Mouse (Mus musculus): Measurements from ENCODE around the gene Bbs7.

Bbs7 gene

GRCm38 (mm10) chr3:36551343-36551742 is 61.9 kb downstream of the Bbs7 start:
- no peak for DNase-seq (ENCODE audit: low spot score)

GRCm38 (mm10) chr3:36544961-36545360 is 68.3 kb downstream of the Bbs7 start:
- DNase-seq (ENCODE audit: low spot score) = no peak

- DNase-seq (ENCODE audit: low spot score) = no peak
Observed at GRCm38 (mm10) chr3:36541399-36541798, 71.9 kb downstream of the Bbs7 start.

GRCm38 (mm10) chr3:36540756-36541155 is 72.5 kb downstream of the Bbs7 start:
- DNase-seq (ENCODE audit: low spot score) = no peak

- DNase-seq (ENCODE audit: low spot score) = no peak
Observed at GRCm38 (mm10) chr3:36537701-36538470, 75.4 kb downstream of the Bbs7 start.

- DNase-seq (ENCODE audit: low spot score) = no peak
Observed at GRCm38 (mm10) chr3:36536041-36536440, 77.2 kb downstream of the Bbs7 start.

GRCm38 (mm10) chr3:36533201-36533672 is 80.0 kb downstream of the Bbs7 start:
- DNase-seq (ENCODE audit: low spot score) = no peak

- DNase-seq (ENCODE audit: low spot score) = no peak
Observed at GRCm38 (mm10) chr3:36532738-36533137, 80.5 kb downstream of the Bbs7 start.

- DNase-seq (ENCODE audit: low spot score) = no peak
Observed at GRCm38 (mm10) chr3:36531979-36532542, 81.2 kb downstream of the Bbs7 start.

- no peak for DNase-seq (ENCODE audit: low spot score)
Observed at GRCm38 (mm10) chr3:36531242-36531641, 82.0 kb downstream of the Bbs7 start.

GRCm38 (mm10) chr3:36530781-36531180 is 82.5 kb downstream of the Bbs7 start:
- DNase-seq (ENCODE audit: low spot score) = no peak

GRCm38 (mm10) chr3:36530345-36530744 is 82.9 kb downstream of the Bbs7 start:
- DNase-seq (ENCODE audit: low spot score) = peak; percentile 66

GRCm38 (mm10) chr3:36524466-36524865 is 88.8 kb downstream of the Bbs7 start:
- DNase-seq (ENCODE audit: low spot score) = no peak
